Mouse (Mus musculus) layer of hippocampus, adult 9-11 months (tissue): ENCODE measurements around the gene Ank3.
A peak's percentile ranks its signal among the peaks of the same experiment; 100 is the strongest.

Experiments used
- DNase-seq: peaks from one replicate; pipeline ENCODE4 v3.0.0; 2022

The Ank3 gene

GRCm38 (mm10) chr10:70022596-70022995 is 624.0 kb downstream of the Ank3 start:
- no peak for DNase-seq

- DNase-seq = no peak
Observed at GRCm38 (mm10) chr10:70023861-70024260, 625.3 kb downstream of the Ank3 start.

GRCm38 (mm10) chr10:70031942-70032341 is 633.4 kb downstream of the Ank3 start:
- peak; percentile 12 for DNase-seq

GRCm38 (mm10) chr10:70032982-70033381 is 634.4 kb downstream of the Ank3 start:
- no peak for DNase-seq

GRCm38 (mm10) chr10:70033856-70034255 is 635.3 kb downstream of the Ank3 start:
- DNase-seq = no peak

- no peak for DNase-seq
Observed at GRCm38 (mm10) chr10:70039871-70040291, 641.3 kb downstream of the Ank3 start.

- no peak for DNase-seq
Observed at GRCm38 (mm10) chr10:70041562-70041961, 643.0 kb downstream of the Ank3 start.

GRCm38 (mm10) chr10:70045722-70046121 is 647.1 kb downstream of the Ank3 start:
- DNase-seq = no peak

- no peak for DNase-seq
Observed at GRCm38 (mm10) chr10:70049771-70050170, 651.2 kb downstream of the Ank3 start.

GRCm38 (mm10) chr10:70055291-70055690 is 656.7 kb downstream of the Ank3 start:
- no peak for DNase-seq

- no peak for DNase-seq
Observed at GRCm38 (mm10) chr10:70057064-70057463, 658.5 kb downstream of the Ank3 start.

GRCm38 (mm10) chr10:70060021-70060688 is 661.6 kb downstream of the Ank3 start:
- peak; percentile 60 for DNase-seq

GRCm38 (mm10) chr10:70060689-70061081 is 662.1 kb downstream of the Ank3 start:
- DNase-seq = peak; percentile 8

GRCm38 (mm10) chr10:70063881-70064555 is 665.4 kb downstream of the Ank3 start:
- no peak for DNase-seq

GRCm38 (mm10) chr10:70065191-70065590 is 666.6 kb downstream of the Ank3 start:
- no peak for DNase-seq

- DNase-seq = no peak
Observed at GRCm38 (mm10) chr10:70066497-70067168, 668.1 kb downstream of the Ank3 start.

GRCm38 (mm10) chr10:70067169-70068115 is 668.9 kb downstream of the Ank3 start:
- no peak for DNase-seq

- no peak for DNase-seq
Observed at GRCm38 (mm10) chr10:70069321-70069720, 670.7 kb downstream of the Ank3 start.

- peak; percentile 10 for DNase-seq
Observed at GRCm38 (mm10) chr10:70071334-70071733, 672.8 kb downstream of the Ank3 start.
